Mouse (Mus musculus) erythroblast, embryonic 14.5 days (primary cell): ENCODE data around the gene Aida.

Source experiments
- GATA1 ChIP-seq: IDR thresholded peaks from 2 replicates; pipeline ENCODE4 v1.6.1; 2012; ENCODE audit warnings: low read length, inconsistent platforms, mixed read lengths
- TAL1 ChIP-seq: IDR thresholded peaks from 3 replicates; pipeline ENCODE4 v1.6.1; 2012; ENCODE audit warnings: low read length, inconsistent platforms, mixed read lengths

GRCm38 (mm10) chr1:183363577-183363867, 67.1 kb downstream of the Aida start:
- TF ChIP-seq TAL1 (no peak), GATA1 (no peak)
